Mouse (Mus musculus) MEL (cell line): ENCODE results near the gene Cox4i1.

ENCODE experiments used
- CHD2 ChIP-seq: IDR thresholded peaks from 2 replicates; pipeline ENCODE4 v1.6.1; 2011; ENCODE audit warnings: low read length, improper control_type of control experiment
- CTCF ChIP-seq, 3 experiments: IDR thresholded peaks in 2 of 3; conservative IDR thresholded peaks in 1 of 3; 2 replicates each; pipeline ENCODE4 v1.5.1; 2011 to 2012; ENCODE audit warnings: low read length in 3 of 3, low read depth in 2 of 3, mild to moderate bottlenecking in 2 of 3, improper control_type of control experiment in 1 of 3, inconsistent platforms in 1 of 3, mixed read lengths in 1 of 3, moderate library complexity in 1 of 3; ENCODE audit not compliant: control insufficient read depth in 1 of 3, insufficient read depth in 1 of 3, poor library complexity in 1 of 3, severe bottlenecking in 1 of 3
- GABPA ChIP-seq: IDR thresholded peaks from 2 replicates; pipeline ENCODE4 v1.6.1; 2012; ENCODE audit warnings: low read depth, mild to moderate bottlenecking, inconsistent platforms, low read length, improper control_type of control experiment, moderate library complexity
- MAX ChIP-seq: IDR thresholded peaks from 2 replicates; pipeline ENCODE4 v1.6.1; 2011; ENCODE audit warnings: low read length, improper control_type of control experiment
- MEF2A ChIP-seq: IDR thresholded peaks from 2 replicates; pipeline ENCODE4 v1.6.1; 2014; ENCODE audit warnings: low read depth, mild to moderate bottlenecking, inconsistent platforms, low read length, improper control_type of control experiment; ENCODE audit not compliant: poor library complexity, insufficient replicate concordance, severe bottlenecking; ENCODE audit errors: extremely low read depth
- MYB ChIP-seq: IDR thresholded peaks from 2 replicates; pipeline ENCODE4 v1.6.1; 2011; ENCODE audit warnings: mild to moderate bottlenecking, low read depth, low read length, improper control_type of control experiment
- NELFE ChIP-seq: IDR thresholded peaks from 2 replicates; pipeline ENCODE4 v1.6.1; 2011; ENCODE audit warnings: low read depth, low read length, improper control_type of control experiment
- POLR2A ChIP-seq, 2 experiments: IDR thresholded peaks; 2 replicates each; pipeline ENCODE4 v1.6.1; 2011 to 2012; ENCODE audit warnings: low read length in 2 of 2, mild to moderate bottlenecking in 2 of 2, control low read depth in 1 of 2, improper control_type of control experiment in 1 of 2, low read depth in 1 of 2, moderate library complexity in 1 of 2; ENCODE audit not compliant: control insufficient read depth in 1 of 2, insufficient read depth in 1 of 2, poor library complexity in 1 of 2
- SIN3A ChIP-seq: IDR thresholded peaks from 2 replicates; pipeline ENCODE4 v1.6.1; 2012; ENCODE audit warnings: low read length, improper control_type of control experiment, inconsistent platforms

- TF ChIP-seq POLR2A (IDR thresholded peaks at IDR 0.05; ENCODE audit: control insufficient read depth in 1 of 2, insufficient read depth in 1 of 2, low read depth in 1 of 2, low read length in 2 of 2, poor library complexity in 1 of 2) (no peak), MEF2A (no peak), SIN3A (no peak), CHD2 (no peak), GABPA (no peak), CTCF (IDR thresholded peaks at IDR 0.05 in 2 of 3, conservative IDR thresholded peaks at IDR 0.05 in 1 of 3; ENCODE audit: control insufficient read depth in 1 of 3, insufficient read depth in 1 of 3, low read depth in 2 of 3, low read length in 3 of 3, poor library complexity in 1 of 3, severe bottlenecking in 1 of 3) (no peak), MYB (no peak), NELFE (no peak), MAX (no peak)
Observed at GRCm38 (mm10) chr8:120631441-120632375, 36.3 kb upstream of the Cox4i1 start.
